Mouse (Mus musculus): ENCODE data around the gene Smim13. TPM values are rescaled to one million over a fixed set of nuclear protein-coding genes. Genes with fewer than 3 reads are reported as not detected.

Smim13 gene
- polyA plus RNA-seq, 1 experiment from 2014 or later, result 9.4 TPM

DNA sequence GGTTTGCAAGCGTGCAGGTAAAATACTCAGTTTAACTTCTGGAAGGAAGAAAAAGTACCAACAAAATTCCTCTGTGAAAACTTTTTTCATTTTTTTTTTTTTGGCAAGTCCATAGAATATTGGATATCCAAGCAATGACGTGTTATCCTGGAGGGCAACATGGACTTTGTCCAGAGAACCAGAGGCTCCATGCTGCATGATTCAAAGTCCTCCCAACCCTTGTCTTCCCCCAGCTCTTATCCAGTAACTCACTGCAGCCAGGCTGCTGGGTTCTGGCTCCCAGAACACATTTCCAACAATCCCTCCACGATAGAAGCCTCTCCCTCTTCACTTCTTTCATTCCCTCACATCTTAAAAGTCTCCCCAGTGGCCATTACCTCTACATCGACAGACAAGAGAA is 38.4 kb upstream of the Smim13 start:
- WGBS, result 56% methylated on average over 4 of the region's 4 CpGs
- Histone ChIP-seq H3K9ac (ENCODE audit: low read length) (no peak overlapping the region), H3K4me1 (replicated peaks; ENCODE audit: control insufficient read depth, insufficient read depth) (no peaks in the 10 kb centered on the region), H3K4me3 (ENCODE audit: low read depth, low read length) (no peak overlapping the region), H3K4me2 (replicated peaks; ENCODE audit: low read depth) (no peak overlapping the region), H3K36me3 (ENCODE audit: control insufficient read depth, insufficient read depth, low read length) (no peaks in the 10 kb centered on the region), H3K27me3 (ENCODE audit: control insufficient read depth, insufficient read depth, low read length) (no peaks in the 10 kb centered on the region), H3K27ac (replicated peaks) (no peak overlapping the region), H3K9me3 (ENCODE audit: control insufficient read depth, low read length) (no peaks in the 10 kb centered on the region)
- no peak for ATAC-seq (ENCODE audit: low FRiP score, low TSS enrichment)
- TF ChIP-seq EP300 (optimal IDR thresholded peaks at IDR 0.05), result no peak
- no peak for TF ChIP-seq CTCF (IDR thresholded peaks at IDR 0.05; ENCODE audit: low read depth)
- no peak for DNase-seq (ENCODE audit: low spot score)

- H3K4me2 ChIP-seq (replicated peaks; ENCODE audit: low read depth), result 0 out of 2 replicates have a peak overlapping the region, but pooled peaks have one; percentile 3
- DNase-seq (ENCODE audit: low spot score), result no peak
- H3K9ac ChIP-seq (ENCODE audit: low read length), result no peak overlapping the region
- 32% methylated on average over 6 of the region's 6 CpGs for WGBS
- H3K27me3 ChIP-seq (ENCODE audit: control insufficient read depth, insufficient read depth, low read length), result no peaks in the 10 kb centered on the region
- no peak overlapping the region for H3K4me3 ChIP-seq (ENCODE audit: low read depth, low read length)
- no peak for ATAC-seq (ENCODE audit: low FRiP score, low TSS enrichment)
- 0 out of 2 replicates have a peak overlapping the region, but pooled peaks have one; percentile 5 for H3K27ac ChIP-seq (replicated peaks)
- no peaks in the 10 kb centered on the region for H3K4me1 ChIP-seq (replicated peaks; ENCODE audit: control insufficient read depth, insufficient read depth)
- TF ChIP-seq EP300 (optimal IDR thresholded peaks at IDR 0.05) (no peak), CTCF (IDR thresholded peaks at IDR 0.05; ENCODE audit: low read depth) (no peak)
- H3K9me3 ChIP-seq (ENCODE audit: control insufficient read depth, low read length), result no peaks in the 10 kb centered on the region
- H3K36me3 ChIP-seq (ENCODE audit: control insufficient read depth, insufficient read depth, low read length), result no peaks in the 10 kb centered on the region
These were observed 36.9 kb upstream of the Smim13 start for GRCm38 (mm10) chr13:41212558-41213322.

GRCm38 (mm10) chr13:41215669-41216068 is 34.0 kb upstream of the Smim13 start:
- TF ChIP-seq CTCF (IDR thresholded peaks at IDR 0.05; ENCODE audit: low read depth) (no peak), EP300 (optimal IDR thresholded peaks at IDR 0.05) (no peak)
- Histone ChIP-seq H3K4me3 (ENCODE audit: low read depth, low read length) (no peak overlapping the region), H3K4me1 (replicated peaks; ENCODE audit: control insufficient read depth, insufficient read depth) (no peaks in the 10 kb centered on the region), H3K4me2 (replicated peaks; ENCODE audit: low read depth) (no peak overlapping the region), H3K27me3 (ENCODE audit: control insufficient read depth, insufficient read depth, low read length) (no peaks in the 10 kb centered on the region), H3K36me3 (ENCODE audit: control insufficient read depth, insufficient read depth, low read length) (no peaks in the 10 kb centered on the region), H3K9me3 (ENCODE audit: control insufficient read depth, low read length) (no peaks in the 10 kb centered on the region), H3K9ac (ENCODE audit: low read length) (no peak overlapping the region), H3K27ac (replicated peaks) (no peak overlapping the region)
- ATAC-seq (ENCODE audit: low FRiP score, low TSS enrichment) (no peak), DNase-seq (ENCODE audit: low spot score) (no peak)
- 74% methylated on average over 6 of the region's 6 CpGs for WGBS

- H3K27me3 ChIP-seq (ENCODE audit: control insufficient read depth, insufficient read depth, low read length), result no peaks in the 10 kb centered on the region
- no peaks in the 10 kb centered on the region for H3K4me1 ChIP-seq (replicated peaks; ENCODE audit: control insufficient read depth, insufficient read depth)
- H3K4me2 ChIP-seq (replicated peaks; ENCODE audit: low read depth), result no peak overlapping the region
- 69% methylated on average over 3 of the region's 3 CpGs for WGBS
- no peak overlapping the region for H3K4me3 ChIP-seq (ENCODE audit: low read depth, low read length)
- TF ChIP-seq EP300 (optimal IDR thresholded peaks at IDR 0.05) (no peak), CTCF (IDR thresholded peaks at IDR 0.05; ENCODE audit: low read depth) (no peak)
- H3K9me3 ChIP-seq (ENCODE audit: control insufficient read depth, low read length), result no peaks in the 10 kb centered on the region
- no peak for ATAC-seq (ENCODE audit: low FRiP score, low TSS enrichment)
- no peak for DNase-seq (ENCODE audit: low spot score)
- no peaks in the 10 kb centered on the region for H3K36me3 ChIP-seq (ENCODE audit: control insufficient read depth, insufficient read depth, low read length)
- H3K27ac ChIP-seq (replicated peaks), result no peak overlapping the region
- H3K9ac ChIP-seq (ENCODE audit: low read length), result no peak overlapping the region
These were observed 33.4 kb upstream of the Smim13 start for GRCm38 (mm10) chr13:41216236-41216635.

DNA sequence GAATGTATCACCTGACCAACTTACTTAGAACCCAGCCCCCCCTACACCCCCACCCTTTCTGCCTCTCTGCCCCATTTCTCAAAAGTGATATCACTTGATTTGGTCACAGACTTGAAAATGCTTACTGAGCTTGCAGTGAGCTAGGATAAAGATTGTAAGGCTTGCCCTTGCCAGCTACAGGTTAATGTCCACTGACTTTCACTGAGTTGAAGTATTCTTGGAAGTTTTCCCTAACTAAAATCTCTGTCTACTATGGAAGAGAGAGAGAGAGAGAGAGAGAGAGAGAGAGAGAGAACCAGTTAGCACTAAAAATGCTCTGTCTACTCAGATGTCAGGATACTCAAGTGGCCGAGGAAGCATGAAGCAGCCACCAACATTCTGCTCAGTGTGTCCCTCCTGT is 30.6 kb upstream of the Smim13 start:
- no peak overlapping the region for H3K9ac ChIP-seq (ENCODE audit: low read length)
- DNase-seq (ENCODE audit: low spot score), result no peak
- no peak overlapping the region for H3K4me3 ChIP-seq (ENCODE audit: low read depth, low read length)
- TF ChIP-seq EP300 (optimal IDR thresholded peaks at IDR 0.05) (no peak), CTCF (IDR thresholded peaks at IDR 0.05; ENCODE audit: low read depth) (no peak)
- 41% methylated on average over 1 of the region's 1 CpGs for WGBS
- no peaks in the 10 kb centered on the region for H3K36me3 ChIP-seq (ENCODE audit: control insufficient read depth, insufficient read depth, low read length)
- H3K4me1 ChIP-seq (replicated peaks; ENCODE audit: control insufficient read depth, insufficient read depth), result no peaks in the 10 kb centered on the region
- H3K4me2 ChIP-seq (replicated peaks; ENCODE audit: low read depth), result no peak overlapping the region
- no peaks in the 10 kb centered on the region for H3K27me3 ChIP-seq (ENCODE audit: control insufficient read depth, insufficient read depth, low read length)
- no peak for ATAC-seq (ENCODE audit: low FRiP score, low TSS enrichment)
- no peaks in the 10 kb centered on the region for H3K9me3 ChIP-seq (ENCODE audit: control insufficient read depth, low read length)
- H3K27ac ChIP-seq (replicated peaks), result no peak overlapping the region

GRCm38 (mm10) chr13:41219687-41220303 is 29.8 kb upstream of the Smim13 start:
- Histone ChIP-seq H3K27me3 (ENCODE audit: control insufficient read depth, insufficient read depth, low read length) (no peaks in the 10 kb centered on the region), H3K9ac (ENCODE audit: low read length) (peak overlapping the region; percentile 47), H3K27ac (replicated peaks) (no peak overlapping the region), H3K9me3 (ENCODE audit: control insufficient read depth, low read length) (no peaks in the 10 kb centered on the region), H3K36me3 (ENCODE audit: control insufficient read depth, insufficient read depth, low read length) (no peaks in the 10 kb centered on the region), H3K4me2 (replicated peaks; ENCODE audit: low read depth) (peak overlapping the region; percentile 75), H3K4me1 (replicated peaks; ENCODE audit: control insufficient read depth, insufficient read depth) (no peaks in the 10 kb centered on the region), H3K4me3 (ENCODE audit: low read depth, low read length) (peak overlapping the region; percentile 52)
- 4% methylated on average over 36 of the region's 39 CpGs for WGBS
- DNase-seq (ENCODE audit: low spot score) (no peak), ATAC-seq (ENCODE audit: low FRiP score, low TSS enrichment) (0 out of 2 replicates have a peak, but pooled peaks have one; percentile 14)
- TF ChIP-seq CTCF (IDR thresholded peaks at IDR 0.05; ENCODE audit: low read depth), result no peak
- no peak for TF ChIP-seq EP300 (optimal IDR thresholded peaks at IDR 0.05)

Measured in stomach, postnatal 0 days (tissue).